Mouse (Mus musculus): ENCODE measurements at regions not wholly inside any gene's neighbourhood (a gene's known extent, or its start where the extent isn't known, plus 50 kb on each side); places are given as distances from the start of the nearest gene placed in this dataset.

DNA sequence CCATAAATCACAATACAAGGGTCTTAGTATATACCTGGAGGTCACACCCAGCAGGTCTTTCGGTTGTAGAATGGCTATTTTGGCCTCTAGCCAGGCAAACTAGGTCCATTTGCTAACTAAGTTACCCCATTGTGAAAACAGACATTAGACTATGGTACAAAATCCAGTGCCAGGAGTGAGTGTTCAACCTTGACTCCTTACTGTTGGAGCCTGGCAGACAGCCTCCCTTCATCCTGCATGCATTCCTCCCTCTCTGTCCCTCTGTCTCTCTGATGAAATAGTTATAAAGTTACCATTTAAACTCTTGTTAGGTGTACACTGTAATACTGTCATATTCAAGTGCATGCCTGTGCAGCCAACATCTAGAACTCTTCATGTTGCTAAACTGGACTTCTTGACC is 254.1 kb downstream of the Tpbg start:
- no peak for TF ChIP-seq USF1 (IDR thresholded peaks at IDR 0.05; ENCODE audit: low read depth)
- TF ChIP-seq MYOD1 (IDR thresholded peaks at IDR 0.05; ENCODE audit: control insufficient read depth, insufficient read length, low read depth): no peak
- no peak for TF ChIP-seq CTCF (IDR thresholded peaks at IDR 0.05; ENCODE audit: control insufficient read depth, insufficient read depth, insufficient read length)
- no peak for TF ChIP-seq CEBPB (IDR thresholded peaks at IDR 0.05; ENCODE audit: low read depth)
- TF ChIP-seq MAX (IDR thresholded peaks at IDR 0.05): no peak
- no peak for TF ChIP-seq FOSL1 (IDR thresholded peaks at IDR 0.05; ENCODE audit: insufficient read depth, low read length, poor library complexity, severe bottlenecking)
- TF ChIP-seq MYOG (IDR thresholded peaks at IDR 0.05; ENCODE audit: control insufficient read depth, extremely low read depth, insufficient read length): no peak
- H3K36me3 ChIP-seq (ENCODE audit: control insufficient read depth, insufficient read depth): no peaks in the 10 kb centered on the region
- no peak overlapping the region for H3K4me3 ChIP-seq (ENCODE audit: insufficient read depth, poor library complexity, severe bottlenecking)

DNA sequence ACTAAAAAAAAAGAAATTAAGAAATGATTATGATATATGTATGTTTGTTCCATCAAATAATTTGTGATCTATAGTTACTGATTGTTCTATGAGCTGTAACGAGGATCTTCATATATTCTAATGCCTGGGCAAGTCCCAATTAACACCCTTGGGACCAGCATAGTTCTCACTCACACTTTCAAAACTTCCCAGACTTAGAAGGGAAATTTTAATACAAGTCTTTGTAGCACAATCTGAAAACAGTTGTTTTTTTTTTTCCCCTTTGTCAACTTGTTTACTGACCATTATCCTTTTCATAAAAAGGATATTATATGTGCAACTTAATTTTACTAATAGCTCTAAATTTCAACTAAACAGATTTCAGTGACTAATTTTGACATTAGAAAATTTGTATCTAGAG is 257.1 kb downstream of the Tpbg start:
- Histone ChIP-seq H3K79me2 (ENCODE audit: control insufficient read depth, insufficient read depth) (no peaks in the 10 kb centered on the region), H3K4me3 (ENCODE audit: insufficient read depth, poor library complexity, severe bottlenecking) (no peak overlapping the region), H3K79me3 (ENCODE audit: low read depth) (no peaks in the 10 kb centered on the region), H3ac (ENCODE audit: control insufficient read depth, insufficient read length, low read depth) (no peak overlapping the region), H3K27me3 (ENCODE audit: control insufficient read depth, insufficient read depth, insufficient read length) (no peaks in the 10 kb centered on the region), H3K36me3 (ENCODE audit: control insufficient read depth, insufficient read depth) (no peaks in the 10 kb centered on the region)
- TF ChIP-seq FOSL1 (IDR thresholded peaks at IDR 0.05; ENCODE audit: insufficient read depth, low read length, poor library complexity, severe bottlenecking) (no peak), CEBPB (IDR thresholded peaks at IDR 0.05; ENCODE audit: low read depth) (no peak), CTCF (IDR thresholded peaks at IDR 0.05; ENCODE audit: control insufficient read depth, insufficient read depth, insufficient read length) (no peak), USF1 (IDR thresholded peaks at IDR 0.05; ENCODE audit: low read depth) (no peak), MYOD1 (IDR thresholded peaks at IDR 0.05; ENCODE audit: control insufficient read depth, insufficient read length, low read depth) (no peak), MYOG (IDR thresholded peaks at IDR 0.05; ENCODE audit: control insufficient read depth, extremely low read depth, insufficient read length) (no peak), MAX (IDR thresholded peaks at IDR 0.05) (no peak)

More for the DNA sequence above, 254.1 kb downstream of the Tpbg start:
- Histone ChIP-seq H3K79me3 (ENCODE audit: low read depth) (no peaks in the 10 kb centered on the region), H3ac (ENCODE audit: control insufficient read depth, insufficient read length, low read depth) (no peak overlapping the region), H3K27me3 (ENCODE audit: control insufficient read depth, insufficient read depth, insufficient read length) (no peaks in the 10 kb centered on the region), H3K79me2 (ENCODE audit: control insufficient read depth, insufficient read depth) (no peaks in the 10 kb centered on the region)

DNA sequence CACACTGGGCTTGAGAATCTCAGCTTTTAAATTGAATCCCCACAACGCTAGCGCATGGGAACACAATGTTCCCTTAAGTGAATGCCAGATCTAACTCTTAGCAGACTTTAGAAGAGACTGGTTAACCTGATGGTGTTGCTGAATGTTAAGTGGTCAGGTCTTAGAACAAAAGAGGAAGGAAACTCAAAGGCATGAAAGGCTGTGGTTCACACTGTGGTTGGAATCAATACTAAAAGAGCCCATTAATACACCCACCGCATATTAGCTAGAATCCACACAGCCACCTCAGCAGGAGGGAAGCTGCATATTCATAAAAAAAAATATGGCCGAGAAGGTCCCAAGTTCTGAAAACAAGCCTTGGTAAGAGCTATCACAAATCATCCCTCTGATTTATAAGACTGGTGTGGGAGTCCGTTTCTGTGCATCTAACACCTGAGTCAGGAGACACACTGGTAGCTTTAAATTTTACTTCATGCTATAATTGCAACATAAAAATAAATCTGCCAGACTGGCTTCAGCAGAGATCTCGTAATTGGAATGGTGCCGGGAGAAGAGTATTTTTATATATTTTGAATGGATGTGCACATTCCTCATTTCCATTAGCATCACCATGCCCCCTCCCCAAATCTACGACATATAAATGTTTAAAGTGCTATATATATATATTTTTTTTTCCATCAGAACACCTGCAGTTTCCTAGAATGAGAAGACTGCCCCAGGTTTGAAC is 259.3 kb downstream of the Tpbg start:
- no peaks in the 10 kb centered on the region for H3K79me3 ChIP-seq (ENCODE audit: low read depth)
- TF ChIP-seq CTCF (IDR thresholded peaks at IDR 0.05; ENCODE audit: control insufficient read depth, insufficient read depth, insufficient read length) (no peak), CEBPB (IDR thresholded peaks at IDR 0.05; ENCODE audit: low read depth) (no peak), USF1 (IDR thresholded peaks at IDR 0.05; ENCODE audit: low read depth) (no peak)
- no peaks in the 10 kb centered on the region for H3K27me3 ChIP-seq (ENCODE audit: control insufficient read depth, insufficient read depth, insufficient read length)
- no peaks in the 10 kb centered on the region for H3K79me2 ChIP-seq (ENCODE audit: control insufficient read depth, insufficient read depth)
- H3K36me3 ChIP-seq (ENCODE audit: control insufficient read depth, insufficient read depth): no peaks in the 10 kb centered on the region
- H3K4me3 ChIP-seq (ENCODE audit: insufficient read depth, poor library complexity, severe bottlenecking): no peak overlapping the region
- no peak overlapping the region for H3ac ChIP-seq (ENCODE audit: control insufficient read depth, insufficient read length, low read depth)

DNA sequence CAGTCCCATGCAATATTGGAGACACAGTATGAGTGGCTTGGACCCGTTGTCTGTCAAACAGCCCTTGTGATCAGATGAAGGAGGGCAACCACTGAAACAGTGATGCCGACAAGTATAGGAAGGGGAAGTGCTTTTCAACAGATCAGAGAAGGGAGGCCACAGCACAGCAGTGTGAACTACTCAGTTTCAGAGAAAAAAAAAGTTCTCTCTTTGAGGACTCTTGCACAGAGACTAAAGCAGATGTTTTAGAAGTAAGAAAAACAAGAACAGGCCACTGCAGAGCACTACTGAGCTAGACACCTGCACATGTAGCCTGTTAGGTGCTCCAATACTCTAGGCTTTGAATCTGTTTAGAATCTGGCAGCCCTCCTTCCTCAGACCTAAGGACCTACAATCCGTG is 261.4 kb downstream of the Tpbg start:
- no peak overlapping the region for H3ac ChIP-seq (ENCODE audit: control insufficient read depth, insufficient read length, low read depth)
- no peak overlapping the region for H3K4me3 ChIP-seq (ENCODE audit: insufficient read depth, poor library complexity, severe bottlenecking)
- H3K79me2 ChIP-seq (ENCODE audit: control insufficient read depth, insufficient read depth): no peaks in the 10 kb centered on the region
- TF ChIP-seq MYOG (IDR thresholded peaks at IDR 0.05; ENCODE audit: control insufficient read depth, extremely low read depth, insufficient read length) (no peak), MYOD1 (IDR thresholded peaks at IDR 0.05; ENCODE audit: control insufficient read depth, insufficient read length, low read depth) (no peak), FOSL1 (IDR thresholded peaks at IDR 0.05; ENCODE audit: insufficient read depth, low read length, poor library complexity, severe bottlenecking) (no peak), CTCF (IDR thresholded peaks at IDR 0.05; ENCODE audit: control insufficient read depth, insufficient read depth, insufficient read length) (no peak), CEBPB (IDR thresholded peaks at IDR 0.05; ENCODE audit: low read depth) (no peak), MAX (IDR thresholded peaks at IDR 0.05) (no peak), USF1 (IDR thresholded peaks at IDR 0.05; ENCODE audit: low read depth) (no peak)
- no peaks in the 10 kb centered on the region for H3K36me3 ChIP-seq (ENCODE audit: control insufficient read depth, insufficient read depth)
- no peaks in the 10 kb centered on the region for H3K79me3 ChIP-seq (ENCODE audit: low read depth)
- H3K27me3 ChIP-seq (ENCODE audit: control insufficient read depth, insufficient read depth, insufficient read length): no peaks in the 10 kb centered on the region

DNA sequence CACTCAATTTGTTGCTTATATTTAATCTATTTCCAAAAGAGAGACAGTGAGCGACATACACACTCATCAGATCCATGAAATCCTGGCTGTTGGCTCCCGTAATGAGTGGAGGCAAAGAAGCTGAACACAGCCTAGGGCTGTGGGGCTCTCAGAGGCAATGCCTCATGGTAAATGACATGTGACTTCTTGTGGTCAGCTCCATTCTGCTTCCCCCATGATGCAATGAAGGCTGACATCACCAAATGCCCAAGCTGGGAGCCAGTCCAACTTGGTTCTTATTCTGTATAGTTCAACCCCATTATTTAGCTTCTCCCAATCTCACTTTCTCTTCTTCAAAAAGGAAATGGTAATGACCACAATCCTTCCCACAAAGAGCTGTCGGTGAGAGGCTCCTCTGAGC is 262.5 kb downstream of the Tpbg start:
- Histone ChIP-seq H3K4me3 (ENCODE audit: insufficient read depth, poor library complexity, severe bottlenecking) (no peak overlapping the region), H3K27me3 (ENCODE audit: control insufficient read depth, insufficient read depth, insufficient read length) (no peaks in the 10 kb centered on the region), H3ac (ENCODE audit: control insufficient read depth, insufficient read length, low read depth) (no peak overlapping the region), H3K79me3 (ENCODE audit: low read depth) (no peaks in the 10 kb centered on the region), H3K79me2 (ENCODE audit: control insufficient read depth, insufficient read depth) (no peaks in the 10 kb centered on the region), H3K36me3 (ENCODE audit: control insufficient read depth, insufficient read depth) (no peaks in the 10 kb centered on the region)
- no peak for TF ChIP-seq CTCF (IDR thresholded peaks at IDR 0.05; ENCODE audit: control insufficient read depth, insufficient read depth, insufficient read length)
- TF ChIP-seq USF1 (IDR thresholded peaks at IDR 0.05; ENCODE audit: low read depth): peak; percentile 56

DNA sequence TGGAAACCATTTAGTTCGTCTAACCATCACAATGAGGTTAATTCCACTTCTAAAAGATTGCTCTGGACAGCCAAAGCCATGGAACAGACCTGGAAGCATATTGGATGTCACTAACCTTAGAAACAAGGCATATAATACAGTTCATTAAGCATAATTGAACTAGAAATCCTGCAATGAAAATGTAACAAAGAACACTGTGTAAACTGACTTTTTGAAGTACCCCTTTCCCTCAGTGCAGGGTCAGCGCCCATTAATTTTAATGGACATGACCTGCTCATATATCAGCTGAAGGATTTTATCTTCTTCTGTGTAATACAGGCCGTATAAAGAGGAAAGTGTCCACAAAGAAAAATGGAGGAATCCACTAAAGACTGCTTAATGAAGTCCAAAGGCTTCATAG is 263.7 kb downstream of the Tpbg start:
- Histone ChIP-seq H3K36me3 (ENCODE audit: control insufficient read depth, insufficient read depth) (no peaks in the 10 kb centered on the region), H3K79me3 (ENCODE audit: low read depth) (no peaks in the 10 kb centered on the region), H3K79me2 (ENCODE audit: control insufficient read depth, insufficient read depth) (no peaks in the 10 kb centered on the region), H3K4me3 (ENCODE audit: insufficient read depth, poor library complexity, severe bottlenecking) (no peak overlapping the region), H3ac (ENCODE audit: control insufficient read depth, insufficient read length, low read depth) (no peak overlapping the region), H3K27me3 (ENCODE audit: control insufficient read depth, insufficient read depth, insufficient read length) (no peaks in the 10 kb centered on the region)
- no peak for TF ChIP-seq USF1 (IDR thresholded peaks at IDR 0.05; ENCODE audit: low read depth)
- no peak for TF ChIP-seq CEBPB (IDR thresholded peaks at IDR 0.05; ENCODE audit: low read depth)
- no peak for TF ChIP-seq CTCF (IDR thresholded peaks at IDR 0.05; ENCODE audit: control insufficient read depth, insufficient read depth, insufficient read length)
- TF ChIP-seq MYOG (IDR thresholded peaks at IDR 0.05; ENCODE audit: control insufficient read depth, extremely low read depth, insufficient read length): no peak
- no peak for TF ChIP-seq MYOD1 (IDR thresholded peaks at IDR 0.05; ENCODE audit: control insufficient read depth, insufficient read length, low read depth)
- no peak for TF ChIP-seq FOSL1 (IDR thresholded peaks at IDR 0.05; ENCODE audit: insufficient read depth, low read length, poor library complexity, severe bottlenecking)
- no peak for TF ChIP-seq MAX (IDR thresholded peaks at IDR 0.05)
